Mouse (Mus musculus) E14TG2a.4 (cell line): ENCODE data around the gene Rnf123.

Experiments
- H3K27me3 ChIP-seq: 2 replicates; pipeline ENCODE4 v1.6.1; 2014; ENCODE audit warnings: low read length, control low read depth; ENCODE audit not compliant: insufficient read depth
- H3K36me3 ChIP-seq: 2 replicates; pipeline ENCODE4 v1.6.1; 2014; ENCODE audit warnings: low read length, control low read depth; ENCODE audit not compliant: insufficient read depth
- H3K4me1 ChIP-seq: replicated peaks from 2 replicates; pipeline ENCODE4 v1.6.1; 2014; ENCODE audit warnings: low read depth, low read length, control low read depth
- H3K4me3 ChIP-seq: replicated peaks from 2 replicates; pipeline ENCODE4 v1.5.1; 2014; ENCODE audit warnings: mild to moderate bottlenecking, low read length
- H3K9me3 ChIP-seq: 2 replicates; pipeline ENCODE4 v1.6.1; 2014; ENCODE audit warnings: low read length, control low read depth
- CTCF ChIP-seq: conservative IDR thresholded peaks from 2 replicates; pipeline ENCODE4 v1.5.1; 2014; ENCODE audit warnings: low read length
- NANOG ChIP-seq: IDR thresholded peaks from 2 replicates; pipeline ENCODE4 v1.6.1; 2014; ENCODE audit warnings: borderline replicate concordance, low read length, mixed read lengths
- POU5F1 ChIP-seq: IDR thresholded peaks from 2 replicates; pipeline ENCODE4 v1.6.1; 2014; ENCODE audit warnings: low read length, borderline replicate concordance

The Rnf123 gene

GRCm38 (mm10) chr9:108010385-108010784, 72.8 kb downstream of the Rnf123 start:
- Histone ChIP-seq H3K27me3 (no peaks in the 10 kb centered on the region), H3K9me3 (no peaks in the 10 kb centered on the region), H3K4me3 (no peak overlapping the region), H3K36me3 (peaks cover 14% of the 10 kb centered on the region), H3K4me1 (peaks cover 55% of the 10 kb centered on the region)
- TF ChIP-seq POU5F1 (no peak), NANOG (no peak), CTCF (no peak)

GRCm38 (mm10) chr9:108008041-108008440, 75.1 kb downstream of the Rnf123 start:
- Histone ChIP-seq H3K4me3 (no peak overlapping the region), H3K4me1 (peaks cover 56% of the 10 kb centered on the region), H3K27me3 (no peaks in the 10 kb centered on the region), H3K36me3 (peaks cover 11% of the 10 kb centered on the region; the same call in 1 of the 2 replicates), H3K9me3 (no peaks in the 10 kb centered on the region)
- TF ChIP-seq POU5F1, result no peak
- TF ChIP-seq CTCF, result no peak
- TF ChIP-seq NANOG, result no peak

- Histone ChIP-seq H3K4me1 (peaks cover 38% of the 10 kb centered on the region), H3K27me3 (peaks cover 2% of the 10 kb centered on the region), H3K9me3 (no peaks in the 10 kb centered on the region), H3K4me3 (peak overlapping the region; percentile 100), H3K36me3 (peaks cover 9% of the 10 kb centered on the region; the same call in 1 of the 2 replicates)
- TF ChIP-seq CTCF, result no peak
- TF ChIP-seq POU5F1, result no peak
- no peak for TF ChIP-seq NANOG
Measured at GRCm38 (mm10) chr9:108003531-108003890, 79.6 kb downstream of the Rnf123 start.

GRCm38 (mm10) chr9:108002778-108003530, 80.2 kb downstream of the Rnf123 start:
- H3K27me3 ChIP-seq, result peaks cover 5% of the 10 kb centered on the region
- no peaks in the 10 kb centered on the region for H3K9me3 ChIP-seq
- H3K36me3 ChIP-seq, result peaks cover 9% of the 10 kb centered on the region; the same call in 1 of the 2 replicates
- TF ChIP-seq POU5F1 (no peak), CTCF (no peak)
- H3K4me1 ChIP-seq, result peaks cover 32% of the 10 kb centered on the region
- H3K4me3 ChIP-seq, result peak overlapping the region; percentile 100

GRCm38 (mm10) chr9:108001922-108002770, 81.0 kb downstream of the Rnf123 start, which contains the start of gene Ip6k1:
Gene Ip6k1 (plus strand): TSS chr9:108002501.
- Histone ChIP-seq H3K4me1 (peaks cover 26% of the 10 kb centered on the region), H3K9me3 (no peaks in the 10 kb centered on the region), H3K36me3 (peaks cover 9% of the 10 kb centered on the region; the same call in 1 of the 2 replicates), H3K27me3 (peaks cover 13% of the 10 kb centered on the region), H3K4me3 (peak within 1 kb of the TSS; percentile 100)
- peak; percentile 77; the same call in 1 of the 2 replicates for TF ChIP-seq POU5F1
- TF ChIP-seq NANOG, result no peak
